Mouse (Mus musculus): ENCODE measurements at regions not wholly inside any gene's neighbourhood (a gene's known extent, or its start where the extent isn't known, plus 50 kb on each side); places are given as distances from the start of the nearest gene placed in this dataset.

DNA sequence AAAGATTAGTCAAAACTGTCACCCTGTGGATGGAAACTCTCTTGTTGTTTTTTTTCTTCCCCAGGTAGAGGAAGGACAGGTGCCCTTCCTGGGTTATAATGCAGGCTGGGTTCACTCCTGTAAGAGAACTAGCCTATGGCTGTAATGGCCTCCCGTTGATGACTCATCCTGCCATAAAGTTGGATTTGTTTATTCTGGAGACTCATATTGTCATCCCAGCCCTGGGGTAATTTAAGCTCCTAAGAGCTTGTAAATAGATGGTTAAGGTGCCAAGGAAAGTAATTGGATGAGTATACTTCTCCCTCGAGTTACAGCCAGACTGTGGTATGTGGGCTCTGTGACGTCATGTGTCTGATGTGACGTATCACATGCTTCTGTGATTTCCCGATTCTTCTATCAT, 106.4 kb upstream of the 1700056E22Rik start:
- DNase-seq (ENCODE audit: low read depth, low spot score): no peak

DNA sequence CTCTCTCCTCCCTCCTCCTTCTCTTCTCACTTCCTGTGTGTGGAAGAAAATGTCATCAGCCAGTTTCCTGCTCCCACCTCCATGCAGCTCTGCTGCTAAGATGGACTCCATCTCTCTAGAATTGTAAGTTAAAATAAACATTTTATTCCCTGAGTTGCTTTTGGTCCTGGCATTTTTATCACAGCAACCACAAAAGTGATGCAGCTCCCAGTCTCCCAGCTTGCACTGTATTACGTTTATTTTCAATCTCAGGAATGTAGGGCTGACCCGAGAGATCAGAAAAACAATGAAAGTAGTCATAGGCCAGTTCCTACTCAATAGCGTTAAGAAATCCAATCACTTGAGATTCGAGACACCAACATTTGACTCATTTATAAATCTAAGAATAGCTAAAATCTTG, 106.0 kb upstream of the 1700056E22Rik start:
- DNase-seq (ENCODE audit: low read depth, low spot score): no peak

DNA sequence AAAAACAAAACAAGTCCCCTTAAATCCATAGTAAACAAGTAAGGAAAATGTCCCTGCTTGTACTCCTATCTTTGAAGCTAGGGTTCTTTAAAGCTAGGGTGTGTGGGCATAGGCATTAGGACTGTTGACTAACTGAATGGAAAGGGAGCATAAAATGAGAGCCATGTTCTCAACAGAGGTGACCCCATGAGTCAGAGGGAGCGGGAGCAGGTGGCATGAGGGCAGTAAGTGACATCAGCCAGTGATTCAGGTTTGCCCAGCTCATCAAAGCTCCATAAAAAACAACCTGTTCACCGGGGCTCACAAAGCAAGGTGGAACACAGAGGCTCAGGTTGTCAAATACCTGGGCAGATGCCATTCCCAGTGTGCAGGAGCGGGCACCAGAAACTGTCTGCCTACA, 104.6 kb upstream of the 1700056E22Rik start:
- no peak for DNase-seq (ENCODE audit: low read depth, low spot score)

- DNase-seq (ENCODE audit: low read depth, low spot score): no peak
These were observed 96.8 kb upstream of the 1700056E22Rik start for GRCm38 (mm10) chr1:184130897-184131296.

DNA sequence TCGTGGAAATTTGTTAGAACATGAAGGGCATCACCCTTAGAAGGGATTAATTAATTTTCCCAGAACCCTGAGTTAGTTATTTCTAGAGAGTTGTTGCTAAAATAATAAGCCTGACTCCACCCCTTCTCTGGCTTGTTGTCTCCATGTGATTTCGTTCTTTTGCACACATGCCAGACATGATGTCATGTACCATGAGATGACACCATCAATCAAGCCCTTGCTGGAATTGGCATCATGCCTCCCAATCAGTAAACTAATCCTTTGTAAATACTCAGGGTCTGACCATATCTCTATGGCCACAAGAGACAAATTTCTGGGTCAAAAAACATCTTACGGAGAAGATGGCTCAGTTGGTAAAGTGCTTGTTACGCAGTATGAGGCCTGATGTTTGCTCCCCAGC, 93.2 kb upstream of the 1700056E22Rik start:
- DNase-seq (ENCODE audit: low read depth, low spot score): no peak

DNA sequence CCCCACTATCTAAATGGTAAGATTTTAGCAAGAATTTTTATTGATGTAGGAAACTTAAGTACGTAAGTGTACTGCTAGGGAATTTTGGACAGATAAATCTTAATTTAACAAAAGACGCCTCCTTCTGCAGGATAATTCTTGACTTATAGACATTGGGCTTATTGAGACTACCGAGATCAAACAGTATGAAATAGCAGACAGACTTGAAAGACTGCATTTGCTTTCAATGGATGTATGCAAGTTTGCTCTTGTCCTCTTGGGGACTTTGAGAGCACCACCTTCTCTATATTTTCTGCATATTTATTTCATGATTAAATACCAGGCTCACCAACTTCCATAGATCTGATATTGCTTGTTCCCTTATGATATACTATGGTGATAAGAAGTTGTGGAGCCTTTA, 92.8 kb upstream of the 1700056E22Rik start:
- DNase-seq (ENCODE audit: low read depth, low spot score): no peak
